Mouse (Mus musculus): Measurements from ENCODE around the gene Apex2.

- TF ChIP-seq EP300 (optimal IDR thresholded peaks at IDR 0.05) = no peak
- no peak for TF ChIP-seq CTCF (IDR thresholded peaks at IDR 0.05; ENCODE audit: low read depth)
Measured at GRCm38 (mm10) chrX:150516015-150516414, 73.7 kb downstream of the Apex2 start.

Data from stomach, postnatal 0 days (tissue).